Mouse (Mus musculus): ENCODE results near the gene Akna. TPM values are rescaled to one million over a fixed set of nuclear protein-coding genes. Genes with fewer than 3 reads are reported as not detected.

Gene Akna
- polyA plus RNA-seq, 1 experiment from 2014 or later: 24.6 TPM

DNA sequence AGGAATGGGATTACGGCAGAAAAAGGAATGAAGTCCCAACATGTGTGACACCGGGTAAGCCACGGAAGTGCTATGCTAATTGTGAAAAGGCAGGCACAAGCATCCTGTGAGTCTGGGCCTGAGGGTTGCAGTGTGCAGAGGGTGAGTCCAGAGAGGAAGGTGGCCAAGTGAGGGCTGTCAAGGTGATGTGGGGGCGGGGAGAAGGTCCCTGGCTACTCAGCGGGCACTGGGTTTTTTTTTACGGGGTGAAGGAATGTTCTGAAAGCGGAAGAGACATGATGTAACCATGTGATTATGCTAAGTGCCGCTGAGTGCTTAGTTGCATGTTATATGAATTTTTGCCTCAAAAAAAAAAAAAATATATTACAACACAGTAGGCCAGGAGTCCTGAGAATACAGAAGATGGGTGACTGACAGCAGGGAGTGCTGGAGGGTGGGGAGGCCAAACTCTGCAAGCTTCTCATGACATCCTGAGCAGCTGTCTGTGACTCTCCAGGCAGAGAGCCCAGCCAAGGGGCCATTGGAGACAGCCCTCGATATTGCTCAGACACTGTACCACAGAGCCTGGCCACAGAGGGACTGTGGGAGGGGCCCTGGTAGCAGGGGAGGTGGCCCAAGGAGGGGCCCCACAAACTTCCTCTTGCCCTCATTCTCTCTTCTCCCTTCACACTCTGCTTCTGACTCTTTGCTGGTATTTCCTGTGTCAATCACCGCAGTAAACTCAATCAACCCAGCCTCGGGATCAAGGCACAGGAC is 4.1 kb downstream of the Akna start:
- no peak for ATAC-seq (ENCODE audit: low FRiP score)
- Histone ChIP-seq H3K9me3 (no peaks in the 10 kb centered on the region), H3K4me2 (no peak overlapping the region), H3K27ac (peak overlapping the region; percentile 10), H3K4me3 (replicated peaks) (no peak overlapping the region), H3K27me3 (no peaks in the 10 kb centered on the region), H3K36me3 (replicated peaks) (peaks cover 38% of the 10 kb centered on the region), H3K4me1 (peaks cover 45% of the 10 kb centered on the region), H3K9ac (no peak overlapping the region)
- whole genome bisulfite sequencing: 77% methylated on average over 11 of the region's 11 CpGs

DNA sequence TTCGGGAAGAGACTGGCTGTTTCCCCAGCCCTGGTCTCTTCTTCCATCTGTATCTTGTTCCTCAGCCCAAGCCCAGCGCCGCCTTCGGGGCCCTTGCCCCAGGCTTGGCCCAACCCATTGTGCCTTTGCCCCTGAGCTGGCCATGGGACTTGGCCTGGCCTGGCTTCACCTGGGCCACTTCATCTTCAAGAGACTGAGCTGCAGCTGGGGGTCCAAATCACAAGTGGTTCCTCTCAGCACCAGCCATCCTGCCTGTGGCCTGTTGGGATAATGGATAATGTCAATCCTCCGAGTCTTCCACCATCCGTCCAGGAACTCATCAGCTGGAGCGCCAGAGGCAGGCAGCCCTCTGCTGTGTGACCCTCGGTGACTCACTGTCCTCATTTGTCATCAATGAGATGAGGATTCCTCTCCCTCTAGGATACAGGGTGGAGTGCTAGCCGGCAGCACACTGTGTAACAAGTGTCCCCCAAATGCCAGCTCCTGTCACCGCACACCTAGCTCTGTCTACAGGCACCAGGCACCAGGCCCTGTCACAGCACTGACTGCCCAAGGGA is 5.1 kb downstream of the Akna start:
- H3K9me3 ChIP-seq: no peaks in the 10 kb centered on the region
- 0 out of 2 replicates have a peak overlapping the region, but pooled peaks have one; percentile 31 for H3K27ac ChIP-seq
- no peak overlapping the region for H3K4me3 ChIP-seq (replicated peaks)
- peaks cover 35% of the 10 kb centered on the region for H3K4me1 ChIP-seq
- H3K36me3 ChIP-seq (replicated peaks): peaks cover 47% of the 10 kb centered on the region
- no peaks in the 10 kb centered on the region for H3K27me3 ChIP-seq
- no peak overlapping the region for H3K4me2 ChIP-seq
- no peak overlapping the region for H3K9ac ChIP-seq
- no peak for ATAC-seq (ENCODE audit: low FRiP score)
- WGBS: 90% methylated on average over 10 of the region's 10 CpGs

DNA sequence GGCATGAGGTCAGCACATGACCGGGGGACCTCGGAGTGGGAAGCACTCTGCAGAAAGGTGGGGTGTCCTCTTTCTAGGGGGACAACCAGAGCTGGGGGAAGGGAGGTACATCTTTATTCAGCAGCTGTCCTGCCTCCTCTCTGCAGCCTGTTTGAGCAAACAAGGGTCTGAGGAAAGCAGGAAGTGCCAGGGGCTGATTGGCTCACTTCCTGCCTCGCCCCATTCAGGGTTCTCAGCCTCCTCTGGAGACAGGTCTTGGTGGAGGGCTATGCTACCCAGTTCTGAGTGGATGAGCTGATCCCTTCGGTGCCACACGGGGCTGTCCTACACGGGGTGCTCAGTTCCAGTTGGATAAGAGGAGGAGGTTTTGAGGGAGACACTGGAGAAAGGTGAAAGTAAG is 11.8 kb downstream of the Akna start:
- no peak overlapping the region for H3K27ac ChIP-seq
- peaks cover 54% of the 10 kb centered on the region for H3K36me3 ChIP-seq (replicated peaks)
- H3K9me3 ChIP-seq: no peaks in the 10 kb centered on the region
- peaks cover 47% of the 10 kb centered on the region for H3K4me1 ChIP-seq
- H3K4me2 ChIP-seq: no peak overlapping the region
- 90% methylated on average over 6 of the region's 6 CpGs for WGBS
- no peak for ATAC-seq (ENCODE audit: low FRiP score)
- H3K4me3 ChIP-seq (replicated peaks): no peak overlapping the region
- no peaks in the 10 kb centered on the region for H3K27me3 ChIP-seq
- H3K9ac ChIP-seq: no peak overlapping the region

DNA sequence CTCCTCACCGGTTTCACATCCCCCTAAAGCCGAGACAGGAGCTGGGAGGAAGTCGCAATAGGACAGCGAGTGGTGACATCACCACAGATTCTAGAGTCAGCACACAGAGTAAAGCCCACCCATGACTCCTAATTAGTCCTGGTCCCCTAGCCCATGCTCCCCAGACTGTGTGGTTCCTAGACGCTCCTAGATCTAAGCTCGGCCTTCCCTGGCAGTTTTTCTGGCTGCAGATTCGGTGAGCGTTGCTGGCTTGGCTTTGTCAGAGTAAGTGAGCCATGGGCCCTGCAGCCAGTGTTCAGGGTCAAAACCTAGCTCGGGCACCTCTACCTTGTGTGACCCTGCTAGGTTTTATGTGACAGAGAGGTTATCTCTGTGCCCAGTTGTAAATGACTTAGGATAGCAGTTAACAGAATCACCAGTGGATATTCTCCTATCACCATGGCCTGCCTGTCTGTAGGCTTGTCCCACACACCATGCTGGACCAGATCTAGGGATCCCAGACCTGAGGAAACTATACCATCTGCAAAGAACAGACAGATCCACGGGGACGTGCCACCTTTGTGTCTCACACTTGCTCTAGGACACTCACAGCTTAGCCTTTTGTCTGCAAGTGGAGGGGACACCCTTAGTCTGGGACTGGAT is 13.1 kb downstream of the Akna start:
- Histone ChIP-seq H3K36me3 (replicated peaks) (peaks cover 53% of the 10 kb centered on the region), H3K4me2 (peak overlapping the region; percentile 31)
- 30% methylated on average over 11 of the region's 11 CpGs for WGBS

DNA sequence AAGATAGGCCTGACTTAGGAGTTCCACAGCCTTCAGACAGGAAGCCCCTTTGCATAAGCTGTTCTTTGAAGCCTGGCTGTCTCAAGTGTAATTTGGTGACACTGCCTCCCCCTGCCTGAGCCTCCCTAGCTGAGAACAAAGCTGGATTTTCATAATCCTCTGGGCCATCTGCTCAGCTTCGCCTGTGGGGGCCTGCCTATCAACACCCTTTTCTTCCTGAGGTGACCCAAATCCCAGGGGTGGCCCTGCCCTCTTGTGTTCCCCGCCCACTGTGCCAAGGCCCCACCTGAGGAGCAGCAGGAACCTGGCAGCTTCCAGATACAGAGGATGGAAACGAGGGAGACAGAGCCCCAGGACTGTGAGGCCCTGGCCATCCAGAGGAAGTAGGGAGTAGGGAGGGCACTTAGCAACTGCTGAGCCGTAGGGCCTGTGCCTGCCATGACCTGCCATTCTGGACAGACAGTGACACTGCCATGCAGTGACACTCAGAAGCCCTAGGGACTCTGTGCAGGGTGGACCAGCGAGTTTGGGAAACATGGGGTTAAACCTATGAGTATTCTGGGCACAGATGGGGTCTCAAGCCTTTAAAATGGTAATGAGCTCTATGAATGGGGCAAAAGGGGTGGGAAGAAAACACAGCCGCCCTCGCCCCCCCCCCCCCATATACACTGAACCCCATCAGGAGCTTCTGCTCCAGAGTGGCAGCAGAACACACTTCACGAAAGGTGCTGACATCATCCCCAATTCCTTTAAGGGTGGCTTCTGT is 13.8 kb downstream of the Akna start:
- Histone ChIP-seq H3K9ac (no peak overlapping the region; the same call in 1 of the 2 replicates), H3K4me3 (replicated peaks) (no peak overlapping the region), H3K4me1 (peaks cover 47% of the 10 kb centered on the region), H3K27me3 (no peaks in the 10 kb centered on the region), H3K27ac (peak overlapping the region; percentile 91), H3K36me3 (replicated peaks) (peaks cover 47% of the 10 kb centered on the region), H3K9me3 (no peaks in the 10 kb centered on the region), H3K4me2 (peak overlapping the region; percentile 31)
- ATAC-seq (ENCODE audit: low FRiP score): peak; percentile 78
- 6% methylated on average over 8 of the region's 8 CpGs for WGBS

More for the DNA sequence above, 13.1 kb downstream of the Akna start:
- H3K27ac ChIP-seq: peak overlapping the region; percentile 91
- no peak overlapping the region for H3K4me3 ChIP-seq (replicated peaks)
- no peak overlapping the region for H3K9ac ChIP-seq
- no peaks in the 10 kb centered on the region for H3K9me3 ChIP-seq
- H3K4me1 ChIP-seq: peaks cover 47% of the 10 kb centered on the region
- ATAC-seq (ENCODE audit: low FRiP score): peak; percentile 79
- no peaks in the 10 kb centered on the region for H3K27me3 ChIP-seq

DNA sequence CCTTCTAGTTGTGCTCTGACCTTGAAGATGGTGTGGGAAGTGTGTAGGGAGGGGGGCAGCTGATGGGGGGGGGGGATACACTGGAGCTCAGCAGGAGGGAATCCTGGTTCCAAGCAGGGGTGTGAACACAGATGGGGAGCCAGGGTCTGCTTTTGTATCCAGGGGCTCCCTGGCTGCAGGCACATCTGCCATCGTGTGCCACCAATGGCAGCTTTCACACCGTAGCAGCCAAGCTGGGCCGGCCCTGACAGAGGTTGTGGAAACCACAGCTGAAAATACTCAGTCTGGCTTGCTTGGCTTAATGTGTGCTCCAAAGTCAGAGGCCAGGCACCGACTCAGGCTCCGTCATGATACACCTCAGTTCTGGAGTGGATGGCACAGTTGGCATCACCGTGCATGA is 15.1 kb downstream of the Akna start:
- H3K36me3 ChIP-seq (replicated peaks): peaks cover 48% of the 10 kb centered on the region
- 70% methylated on average over 6 of the region's 6 CpGs for WGBS
- H3K4me2 ChIP-seq: no peak overlapping the region
- no peaks in the 10 kb centered on the region for H3K27me3 ChIP-seq
- no peak overlapping the region for H3K9ac ChIP-seq
- H3K4me1 ChIP-seq: peaks cover 47% of the 10 kb centered on the region
- H3K9me3 ChIP-seq: no peaks in the 10 kb centered on the region
- peak overlapping the region; percentile 91 for H3K27ac ChIP-seq
- H3K4me3 ChIP-seq (replicated peaks): no peak overlapping the region
- no peak for ATAC-seq (ENCODE audit: low FRiP score)

DNA sequence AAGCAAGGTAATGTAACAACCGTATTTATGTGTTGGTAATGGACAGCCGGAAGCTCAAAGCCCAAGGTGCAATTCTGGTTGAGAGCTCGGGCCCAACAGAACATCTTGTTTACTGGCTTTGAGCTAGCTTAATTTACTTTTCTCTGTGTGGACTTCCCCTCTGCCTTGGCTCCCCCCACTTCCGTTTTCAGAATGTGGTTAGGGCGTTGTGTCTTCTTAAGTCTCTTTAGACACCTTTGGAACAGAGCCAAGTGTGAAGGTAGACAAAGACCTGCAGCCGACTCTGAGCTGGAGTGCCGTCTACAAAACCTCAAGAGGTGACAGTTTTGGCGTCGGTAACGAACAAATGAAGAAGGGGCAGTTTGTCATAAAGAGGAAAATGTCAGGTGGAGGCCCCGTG is 17.4 kb downstream of the Akna start:
- H3K9me3 ChIP-seq: no peaks in the 10 kb centered on the region
- 0 out of 2 replicates have a peak overlapping the region, but pooled peaks have one; percentile 14 for H3K27ac ChIP-seq
- peaks cover 35% of the 10 kb centered on the region for H3K4me1 ChIP-seq
- peaks cover 63% of the 10 kb centered on the region for H3K36me3 ChIP-seq (replicated peaks)
- no peak overlapping the region for H3K4me3 ChIP-seq (replicated peaks)
- 67% methylated on average over 11 of the region's 11 CpGs for WGBS
- H3K9ac ChIP-seq: no peak overlapping the region
- no peaks in the 10 kb centered on the region for H3K27me3 ChIP-seq
- no peak overlapping the region for H3K4me2 ChIP-seq
- no peak for ATAC-seq (ENCODE audit: low FRiP score)

DNA sequence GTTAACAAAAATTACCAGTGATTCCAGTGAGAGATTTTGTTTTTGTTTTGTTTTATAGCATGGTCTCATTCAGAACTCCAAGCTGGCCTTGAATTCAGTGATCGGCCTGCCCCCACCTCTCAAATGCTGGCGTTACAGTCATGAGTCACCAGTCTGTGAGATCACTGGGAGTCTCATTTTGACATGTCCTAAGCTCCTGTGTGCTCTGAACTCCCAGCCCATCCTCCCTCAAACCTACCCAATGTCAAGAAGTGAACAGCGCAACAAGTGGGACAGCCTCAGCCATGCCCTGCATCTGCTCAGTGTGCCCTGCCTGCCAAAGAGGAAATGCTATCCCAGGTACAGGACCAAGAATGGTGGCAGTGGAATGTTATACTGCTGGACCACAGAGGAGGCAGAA is 17.9 kb downstream of the Akna start:
- Histone ChIP-seq H3K9ac (no peak overlapping the region), H3K9me3 (no peaks in the 10 kb centered on the region), H3K36me3 (replicated peaks) (peaks cover 65% of the 10 kb centered on the region), H3K27ac (no peak overlapping the region), H3K4me2 (no peak overlapping the region), H3K27me3 (no peaks in the 10 kb centered on the region), H3K4me3 (replicated peaks) (no peak overlapping the region), H3K4me1 (peaks cover 30% of the 10 kb centered on the region)
- no peak for ATAC-seq (ENCODE audit: low FRiP score)
- WGBS: 97% methylated on average over 3 of the region's 3 CpGs

DNA sequence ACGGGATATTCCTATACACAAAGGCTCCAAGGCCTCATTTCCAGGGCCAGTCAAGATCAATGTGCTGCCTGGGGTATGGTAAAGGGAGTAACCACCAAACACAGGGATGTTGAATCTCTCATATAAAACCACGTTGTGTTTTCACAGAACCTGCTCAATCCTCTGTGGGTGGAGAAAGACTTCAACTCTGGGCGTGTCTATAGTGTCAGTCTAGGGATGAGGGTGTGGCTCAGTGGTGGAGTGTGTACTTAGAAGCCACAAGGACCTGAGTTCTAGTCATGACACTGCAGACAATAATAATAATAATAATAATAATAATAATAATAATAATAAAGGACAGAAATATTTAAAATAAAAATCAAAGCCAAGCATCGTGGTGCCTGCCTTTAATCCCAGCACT is 18.9 kb downstream of the Akna start:
- no peak overlapping the region for H3K4me2 ChIP-seq
- 88% methylated on average over 4 of the region's 4 CpGs for WGBS
- no peak overlapping the region for H3K4me3 ChIP-seq (replicated peaks)
- H3K27ac ChIP-seq: no peak overlapping the region
- ATAC-seq (ENCODE audit: low FRiP score): no peak
- no peaks in the 10 kb centered on the region for H3K9me3 ChIP-seq
- H3K9ac ChIP-seq: no peak overlapping the region
- no peaks in the 10 kb centered on the region for H3K27me3 ChIP-seq
- H3K4me1 ChIP-seq: peaks cover 20% of the 10 kb centered on the region
- H3K36me3 ChIP-seq (replicated peaks): peaks cover 74% of the 10 kb centered on the region

DNA sequence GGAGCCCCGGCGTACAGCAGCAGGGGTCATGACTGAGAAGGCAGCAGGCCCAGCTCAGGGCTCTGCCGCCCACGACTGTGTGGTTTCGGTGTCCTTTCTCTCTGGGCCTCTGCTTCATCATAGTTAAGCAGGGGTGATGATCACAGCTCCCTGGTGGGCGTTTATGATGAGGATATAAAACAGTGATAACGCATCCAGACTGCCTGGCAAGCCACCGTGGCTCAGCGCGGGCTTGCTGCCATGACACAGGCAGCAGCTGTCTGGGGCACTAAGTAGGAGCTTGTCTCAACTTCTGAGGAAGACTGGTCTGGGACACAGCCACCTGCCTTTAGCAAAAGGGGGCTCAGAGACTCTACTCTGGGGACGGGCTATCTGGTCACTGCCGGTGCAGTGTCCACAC is 19.7 kb downstream of the Akna start:
- Histone ChIP-seq H3K4me2 (no peak overlapping the region), H3K4me3 (replicated peaks) (no peak overlapping the region), H3K27me3 (no peaks in the 10 kb centered on the region), H3K36me3 (replicated peaks) (peaks cover 82% of the 10 kb centered on the region), H3K27ac (no peak overlapping the region), H3K4me1 (peaks cover 12% of the 10 kb centered on the region), H3K9ac (no peak overlapping the region), H3K9me3 (no peaks in the 10 kb centered on the region)
- WGBS: 91% methylated on average over 12 of the region's 12 CpGs
- no peak for ATAC-seq (ENCODE audit: low FRiP score)

DNA sequence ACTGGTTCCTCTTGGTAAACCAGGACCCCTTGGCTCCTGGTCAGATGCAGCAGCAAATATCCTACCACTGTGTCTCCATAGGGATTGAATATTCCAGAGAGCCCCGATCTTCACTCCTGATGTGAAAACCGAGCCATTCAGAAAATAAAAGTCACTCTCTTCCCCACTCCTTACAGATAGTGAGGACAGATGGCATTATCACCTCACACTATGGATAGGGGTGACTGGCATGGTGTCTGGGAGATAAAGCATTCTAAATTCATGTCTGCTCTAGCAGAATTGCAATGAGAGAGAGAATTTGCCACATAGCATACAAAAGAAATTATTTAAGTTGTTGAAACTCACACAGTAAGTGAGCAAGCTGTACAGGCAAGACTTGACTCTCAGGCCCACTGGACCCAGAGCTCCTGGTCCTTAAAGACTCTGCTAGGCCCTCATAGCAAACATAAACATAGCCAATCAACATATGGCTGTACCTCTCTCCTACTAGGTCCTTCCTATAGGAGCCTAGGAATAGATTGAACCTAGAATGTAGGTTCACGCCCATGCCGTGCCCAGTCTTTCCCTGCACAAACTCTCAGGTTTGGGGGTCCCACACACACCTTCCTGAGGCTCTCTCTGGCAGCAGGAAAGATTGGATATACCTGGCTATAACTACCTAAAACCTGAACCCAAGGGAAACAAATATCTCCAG is 20.3 kb downstream of the Akna start:
- peaks cover 84% of the 10 kb centered on the region for H3K36me3 ChIP-seq (replicated peaks)
- no peaks in the 10 kb centered on the region for H3K27me3 ChIP-seq
- H3K4me3 ChIP-seq (replicated peaks): no peak overlapping the region
- peaks cover 6% of the 10 kb centered on the region for H3K4me1 ChIP-seq
- no peak for ATAC-seq (ENCODE audit: low FRiP score)
- no peak overlapping the region for H3K9ac ChIP-seq
- WGBS: 92% methylated on average over 4 of the region's 4 CpGs
- H3K27ac ChIP-seq: no peak overlapping the region
- H3K9me3 ChIP-seq: no peaks in the 10 kb centered on the region
- no peak overlapping the region for H3K4me2 ChIP-seq

DNA sequence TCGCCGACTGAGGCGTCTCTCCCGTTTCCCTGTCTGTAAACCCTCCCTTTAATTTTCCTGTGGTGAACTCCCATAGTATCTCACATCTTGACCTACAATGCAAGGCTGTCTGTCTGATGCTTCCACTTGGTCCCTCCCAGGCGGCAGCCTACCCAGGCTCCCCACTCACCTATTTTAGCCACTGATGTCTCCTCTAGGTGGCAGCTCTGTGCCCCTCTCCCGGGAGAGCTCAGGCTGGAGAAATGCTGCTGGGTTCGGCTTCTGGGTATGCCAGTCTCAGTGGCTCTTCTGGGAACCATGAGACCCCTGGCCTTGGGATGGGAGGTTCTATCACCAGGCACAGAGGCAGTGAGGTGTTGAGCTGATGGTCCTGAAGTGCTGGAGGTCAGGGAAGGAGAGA is 25.7 kb downstream of the Akna start:
- Histone ChIP-seq H3K27me3 (no peaks in the 10 kb centered on the region), H3K4me3 (replicated peaks) (no peak overlapping the region), H3K9ac (no peak overlapping the region), H3K4me2 (no peak overlapping the region), H3K4me1 (no peaks in the 10 kb centered on the region), H3K36me3 (replicated peaks) (peaks cover 97% of the 10 kb centered on the region), H3K9me3 (no peaks in the 10 kb centered on the region), H3K27ac (no peak overlapping the region)
- no peak for ATAC-seq (ENCODE audit: low FRiP score)
- WGBS: 69% methylated on average over 7 of the region's 7 CpGs
